Mouse (Mus musculus): ENCODE data around the gene Acer1.
"Not testable (repeated sequence)": the region's sequence is repeated elsewhere in the genome, so short reads cannot be mapped to it uniquely, and the experiment has no call there.

Acer1 gene

DNA sequence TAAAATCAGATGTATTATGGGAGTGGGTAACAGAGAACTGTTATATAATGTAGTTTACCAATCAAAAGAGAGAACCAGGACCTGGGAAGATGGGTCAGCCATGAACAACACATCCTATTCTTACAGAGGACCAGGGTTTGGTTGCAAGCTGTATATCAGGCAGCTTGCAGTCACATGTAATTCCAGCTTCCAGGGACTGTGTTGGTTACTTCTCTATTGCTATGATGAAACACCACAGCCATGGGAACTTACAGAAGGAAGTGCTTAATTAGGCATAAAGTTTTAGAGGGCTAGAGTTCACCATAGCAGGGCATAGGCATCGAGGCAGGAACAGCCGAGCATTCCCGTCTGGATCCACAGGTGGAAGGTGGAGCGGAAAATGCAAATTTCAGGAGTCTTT lies 43.2 kb downstream of the Acer1 start:
- no peak for DNase-seq (ENCODE audit: low read depth)

DNA sequence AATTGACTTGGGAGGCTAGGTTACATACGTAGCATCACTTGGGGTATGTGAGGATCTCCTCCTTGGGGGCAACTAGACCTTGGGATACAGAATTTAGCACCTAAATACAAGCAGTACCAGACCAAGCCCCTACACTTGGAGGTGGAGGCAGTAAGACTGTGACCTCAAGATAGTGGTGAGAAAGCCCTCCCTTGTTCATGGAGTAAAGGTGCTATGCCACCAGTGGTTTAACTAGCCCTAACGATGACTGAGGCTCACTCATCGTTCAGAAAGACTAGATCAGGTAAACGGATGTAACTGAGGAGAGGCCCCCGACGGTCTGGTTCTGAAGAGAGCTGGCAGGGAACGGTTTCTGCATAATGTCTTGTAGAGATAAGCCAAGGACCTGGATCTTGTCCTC lies 45.2 kb downstream of the Acer1 start:
- DNase-seq (ENCODE audit: low read depth) = no peak

DNA sequence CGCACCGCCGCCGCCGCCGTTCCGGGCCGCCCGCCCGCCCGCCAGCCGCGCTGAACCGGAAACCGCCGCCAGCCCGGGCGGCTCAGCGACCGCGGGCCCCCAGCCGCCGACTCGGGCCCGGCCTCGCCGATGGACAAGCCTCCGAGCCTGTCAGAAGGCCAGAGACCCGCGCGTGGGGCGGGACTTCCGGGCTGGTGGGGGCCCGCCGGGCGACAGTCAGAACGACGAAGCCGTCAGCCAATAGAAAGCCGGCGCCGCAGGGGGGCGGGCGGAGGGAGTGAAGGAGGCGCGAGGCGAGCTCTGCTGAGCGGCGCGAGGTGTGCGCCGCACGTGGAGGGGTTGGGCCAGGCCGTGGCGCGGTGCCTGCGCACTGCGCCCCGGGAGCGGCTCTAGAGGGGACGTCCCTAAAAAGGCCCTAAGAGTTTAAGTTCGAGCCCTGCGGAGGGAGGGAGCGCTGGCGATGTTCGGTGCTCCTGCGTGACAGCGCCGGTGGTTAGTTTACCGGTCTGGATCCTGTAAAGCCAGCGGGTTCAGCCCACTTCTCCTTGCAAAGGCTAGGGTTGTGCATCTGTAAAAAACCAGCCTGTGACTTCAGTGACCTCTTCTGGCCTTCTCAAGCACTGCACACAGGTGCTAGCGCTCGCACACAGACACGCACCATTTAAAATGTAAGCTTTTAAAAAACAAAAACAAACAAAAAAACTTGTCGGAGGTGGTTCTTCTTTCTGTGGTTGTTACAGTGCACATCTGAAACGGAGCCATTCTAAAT lies 46.4 kb downstream of the Acer1 start, which contains the start of gene Mllt1:
Mllt1 (minus strand) TSS at position 53 of the 769 bp plus-strand sequence.
- peak; percentile 96 for DNase-seq (ENCODE audit: low read depth)

DNA sequence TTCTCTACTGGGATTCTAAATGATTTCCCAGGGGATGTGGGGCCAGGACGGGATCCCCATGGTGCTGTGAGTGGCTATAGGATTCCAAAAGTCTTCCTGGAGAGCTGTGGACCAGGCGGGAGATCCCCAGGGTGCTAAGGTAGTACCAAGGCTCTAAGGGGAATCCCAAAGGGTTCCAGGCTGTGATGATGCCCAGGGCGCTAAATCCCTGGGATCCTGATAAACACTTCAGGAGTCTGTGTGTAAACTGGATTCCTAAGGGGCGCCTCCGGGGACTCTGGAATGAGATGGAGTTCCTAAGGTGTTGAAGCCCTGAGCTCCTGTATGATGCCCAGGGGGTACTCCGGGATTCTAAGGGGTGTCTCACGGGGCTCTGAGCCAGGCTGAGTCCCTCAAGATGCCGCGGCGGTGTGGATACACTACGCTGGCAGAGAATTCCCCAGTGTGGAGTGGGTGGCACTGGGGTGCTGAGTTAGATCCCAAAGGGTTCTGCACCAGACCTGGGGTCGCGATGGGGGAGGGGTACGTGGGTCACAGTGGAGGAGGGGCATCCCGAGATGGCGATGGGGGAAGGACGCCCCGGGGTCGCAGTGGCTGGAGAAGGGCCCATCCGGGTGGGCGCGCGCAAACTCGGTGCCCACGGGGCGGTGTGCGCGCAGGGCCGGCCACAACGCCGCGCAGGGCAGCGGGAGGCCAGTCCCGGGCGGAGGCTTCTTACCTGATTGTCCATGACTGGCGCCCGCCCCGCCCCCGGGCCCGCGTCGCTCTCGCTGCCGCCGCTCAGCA lies 47.2 kb downstream of the Acer1 start:
- no peak for DNase-seq (ENCODE audit: low read depth)

DNA sequence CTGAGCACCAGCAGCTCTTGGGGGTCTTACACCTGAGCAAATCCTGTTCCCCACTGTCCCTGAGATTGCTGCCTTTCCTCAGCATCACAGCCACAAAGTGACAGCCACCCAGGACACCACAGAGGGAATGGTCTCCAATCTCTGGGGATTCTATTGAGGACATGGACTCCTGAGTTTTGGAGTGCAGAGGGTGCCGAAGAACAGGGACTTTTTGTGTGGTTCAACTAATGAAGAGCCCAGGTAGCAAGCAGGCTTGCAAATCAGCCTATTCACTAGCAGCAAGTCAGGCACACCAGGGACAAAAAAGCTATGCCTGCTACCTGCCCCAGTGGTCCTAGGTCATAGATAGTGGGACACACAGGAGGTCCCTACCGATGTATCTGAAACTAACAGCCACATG lies 48.5 kb downstream of the Acer1 start:
- no peak for DNase-seq (ENCODE audit: low read depth)

DNA sequence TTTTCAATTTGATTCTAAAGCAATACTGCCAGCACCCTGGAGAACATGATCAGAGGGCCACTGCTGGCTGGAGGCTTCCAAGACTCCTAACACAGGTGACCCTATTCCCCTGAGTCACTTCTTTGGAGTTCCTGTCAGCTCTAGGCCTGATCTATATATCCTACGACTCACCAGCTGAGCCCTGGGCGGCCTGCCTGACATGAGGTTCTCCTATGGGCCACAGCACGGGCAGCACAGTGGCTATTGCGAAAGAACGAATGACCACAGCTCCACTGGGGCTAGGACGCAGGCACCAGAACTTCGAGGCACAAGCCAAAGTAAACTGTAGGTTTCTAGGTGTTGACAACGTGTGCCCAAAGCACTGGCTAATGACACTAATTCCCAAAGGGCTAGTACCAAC lies 51.9 kb downstream of the Acer1 start:
- no peak for DNase-seq (ENCODE audit: low read depth)

DNA sequence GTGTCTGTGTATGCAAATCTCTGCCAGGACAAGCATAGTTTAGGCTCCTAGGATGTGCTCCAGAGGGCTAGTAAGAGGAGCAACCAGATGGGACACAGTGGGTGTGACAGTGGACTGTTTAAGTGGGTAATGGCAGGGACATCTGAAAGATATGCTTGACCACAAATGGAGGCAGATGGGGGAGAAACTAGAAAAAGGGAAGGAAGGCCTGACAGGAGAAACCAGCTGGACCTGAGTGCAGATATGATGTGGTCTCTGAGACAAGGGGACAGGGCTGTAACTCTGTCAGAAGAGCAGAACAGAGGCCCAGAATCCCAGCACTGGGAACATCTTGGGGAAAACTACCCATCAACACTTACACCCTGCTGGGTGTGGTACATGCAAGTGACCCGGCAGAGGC lies 52.4 kb downstream of the Acer1 start:
- DNase-seq (ENCODE audit: low read depth) = no peak

DNA sequence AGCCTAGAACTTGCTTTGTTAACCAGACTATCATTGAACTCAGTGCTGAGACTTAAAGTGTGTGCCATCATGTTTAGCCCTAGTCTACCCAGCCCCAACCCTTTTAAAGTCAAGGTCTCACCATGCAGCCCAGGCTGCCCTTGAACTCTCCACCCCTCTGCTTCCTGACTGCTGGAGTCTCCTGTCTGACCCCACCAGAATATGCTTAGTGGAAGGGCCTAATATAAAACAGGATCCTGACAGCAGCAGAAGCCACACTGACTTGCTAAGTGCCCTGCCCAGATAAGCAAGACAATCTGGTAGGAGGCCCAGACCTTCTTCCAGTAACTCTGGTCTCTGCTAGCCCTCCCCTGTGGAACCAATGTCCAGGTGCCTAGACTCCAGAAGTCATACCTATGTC lies 52.8 kb downstream of the Acer1 start:
- no peak for DNase-seq (ENCODE audit: low read depth)

DNA sequence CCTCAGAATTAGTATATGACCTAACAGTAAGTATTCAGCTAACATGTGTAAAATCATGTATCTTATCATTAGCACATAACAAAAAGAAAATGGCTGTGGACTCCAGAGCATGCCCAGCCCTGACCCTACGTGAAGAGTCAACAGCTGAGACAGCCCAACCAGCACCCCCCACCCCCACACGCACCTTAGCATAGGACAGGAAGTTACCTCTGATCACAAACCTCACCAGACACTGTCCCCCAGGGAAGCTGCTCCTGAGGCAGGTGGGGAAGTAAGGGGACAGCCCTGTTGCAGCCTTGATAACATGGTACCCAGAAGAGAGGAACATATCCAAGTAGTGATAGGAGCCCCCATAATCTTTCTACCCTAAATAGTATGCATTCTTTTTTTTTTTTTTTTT lies 55.9 kb downstream of the Acer1 start:
- DNase-seq (ENCODE audit: low read depth) = no peak

DNA sequence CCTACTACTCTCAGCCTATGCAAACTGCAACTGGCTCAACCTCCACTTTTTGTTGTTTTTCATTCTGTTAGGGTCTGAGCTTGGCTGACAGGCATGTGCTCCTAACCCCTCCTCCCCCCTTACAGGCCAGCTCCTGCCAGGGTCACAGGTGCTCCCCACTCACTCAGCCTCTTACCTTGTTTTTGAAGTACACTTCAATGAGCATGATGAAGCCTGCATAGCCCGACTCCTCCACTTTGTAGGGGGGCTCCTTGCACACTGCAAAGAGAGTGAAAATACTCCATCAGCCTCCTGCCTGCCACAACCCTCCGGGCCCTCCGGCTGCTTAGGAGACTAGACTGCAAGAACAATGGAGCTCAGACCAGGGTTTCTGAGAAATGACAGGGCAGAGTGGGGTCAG lies 62.2 kb downstream of the Acer1 start:
- DNase-seq (ENCODE audit: low read depth) = no peak

DNA sequence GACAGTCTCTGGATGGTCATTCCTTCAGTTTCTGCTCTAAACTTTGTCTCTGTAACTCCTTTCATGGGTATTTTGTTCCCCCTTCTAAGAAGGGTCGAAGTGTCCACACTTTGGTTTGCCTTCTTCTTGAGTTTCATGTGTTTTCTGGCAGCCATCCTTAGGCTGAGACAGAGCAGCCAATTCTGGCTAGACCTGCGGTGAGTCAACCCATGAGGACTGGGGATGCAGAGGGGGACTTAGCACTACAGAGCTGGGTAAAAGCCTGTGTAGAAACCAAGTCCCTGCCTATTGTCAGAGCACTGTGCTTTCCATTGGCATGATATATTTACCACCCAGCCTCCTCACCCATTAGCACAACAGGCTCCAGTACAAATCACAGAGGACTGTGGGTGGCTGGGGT lies 64.8 kb downstream of the Acer1 start:
- no peak for DNase-seq (ENCODE audit: low read depth)

DNA sequence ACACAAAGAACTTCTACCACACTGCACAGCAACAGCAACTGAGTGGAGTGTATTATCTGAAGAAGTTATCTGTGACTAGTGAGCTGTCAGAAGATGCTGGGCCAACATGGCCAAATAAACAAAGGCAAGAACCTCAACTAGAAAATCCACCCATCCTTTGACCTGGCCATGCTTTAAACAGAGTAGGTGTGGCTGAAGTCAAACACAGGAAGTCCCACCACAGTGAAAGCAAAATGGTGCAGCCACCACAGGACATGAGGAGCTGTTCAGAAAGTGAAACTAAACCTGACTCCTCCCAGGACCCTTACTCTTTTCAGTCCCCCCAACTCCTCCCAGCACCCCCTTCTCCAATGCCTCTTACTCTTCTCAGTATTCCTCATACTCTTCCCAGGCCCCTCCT lies 68.5 kb downstream of the Acer1 start:
- DNase-seq (ENCODE audit: low read depth) = no peak

DNA sequence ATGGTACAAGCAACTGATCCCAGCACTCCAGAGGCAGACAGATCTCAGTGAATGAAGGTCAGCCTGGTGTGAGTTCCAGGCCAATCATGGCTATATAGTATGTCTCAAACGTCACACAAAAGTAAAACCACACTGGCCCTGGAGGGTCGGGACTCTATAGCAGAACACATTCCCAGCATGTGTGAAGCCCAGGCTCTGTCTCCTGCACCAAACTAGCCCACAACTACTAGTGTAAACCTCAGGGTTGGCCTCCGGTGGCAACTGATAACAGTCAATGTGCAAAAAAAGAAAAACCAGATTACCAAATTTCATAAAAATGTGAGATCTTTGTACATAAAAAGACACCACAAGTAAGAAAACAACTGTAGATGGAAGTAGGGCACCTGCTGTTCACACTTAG lies 68.9 kb downstream of the Acer1 start:
- DNase-seq (ENCODE audit: low read depth) = no peak

DNA sequence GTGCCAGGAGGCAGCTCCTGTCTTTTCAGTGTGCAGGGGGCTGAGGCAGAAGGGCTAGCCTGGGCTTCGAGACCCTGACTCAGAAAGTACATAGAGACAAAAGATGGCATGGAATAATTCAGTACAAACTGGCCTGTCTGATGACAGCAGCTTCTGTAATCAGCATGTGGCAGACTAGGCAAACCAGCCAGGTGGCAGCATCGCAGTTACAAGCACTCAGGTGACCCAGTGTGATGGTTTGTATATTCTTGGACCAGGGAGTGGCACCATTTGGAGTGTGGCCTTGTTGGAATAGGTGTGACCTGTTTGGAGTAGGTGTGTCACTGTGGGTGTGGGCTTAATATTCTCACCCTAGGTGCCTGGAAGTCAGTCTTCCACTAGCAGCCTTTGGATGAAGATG lies 72.2 kb downstream of the Acer1 start:
- DNase-seq (ENCODE audit: low read depth) = not testable (repeated sequence)

DNA sequence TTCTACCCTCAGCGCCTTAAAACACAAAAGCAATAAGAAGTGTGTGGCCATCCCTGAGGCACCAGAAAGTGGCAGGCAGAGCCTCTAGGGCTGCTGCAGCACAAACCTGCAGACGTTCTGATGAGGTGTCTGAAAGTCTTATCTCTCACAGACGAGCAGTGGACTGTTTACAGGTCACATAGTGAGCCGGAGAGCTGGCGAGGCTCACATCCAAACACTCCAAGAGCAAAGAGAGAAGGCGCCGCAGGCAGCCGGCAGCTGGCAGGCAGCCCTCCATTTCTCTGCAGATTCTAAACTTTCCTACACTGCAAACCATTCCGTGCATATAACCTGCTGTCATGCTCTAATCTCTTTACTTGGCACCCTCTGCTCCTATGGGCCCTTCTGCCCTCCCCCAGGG lies 74.0 kb downstream of the Acer1 start:
- DNase-seq (ENCODE audit: low read depth) = no peak

DNA sequence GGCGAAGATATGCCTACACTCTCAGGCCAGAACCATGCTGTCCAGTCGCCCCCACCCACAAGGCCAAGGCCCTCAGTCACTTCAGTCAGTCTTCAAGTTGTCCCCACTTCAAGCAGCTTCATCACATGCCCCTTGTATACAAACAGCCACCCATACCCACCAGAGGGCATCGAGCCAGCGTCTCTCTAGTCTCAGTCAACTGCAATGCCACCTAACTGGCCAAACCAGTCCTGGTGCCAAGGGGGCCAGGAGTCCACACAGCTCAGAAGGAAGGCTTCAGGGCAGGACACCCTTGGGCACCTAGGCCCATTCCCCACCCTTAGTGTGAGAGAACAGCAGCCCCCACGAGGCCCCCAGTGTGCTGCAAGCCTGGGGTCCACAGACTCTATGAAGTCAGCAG lies 74.8 kb downstream of the Acer1 start:
- DNase-seq (ENCODE audit: low read depth) = no peak

DNA sequence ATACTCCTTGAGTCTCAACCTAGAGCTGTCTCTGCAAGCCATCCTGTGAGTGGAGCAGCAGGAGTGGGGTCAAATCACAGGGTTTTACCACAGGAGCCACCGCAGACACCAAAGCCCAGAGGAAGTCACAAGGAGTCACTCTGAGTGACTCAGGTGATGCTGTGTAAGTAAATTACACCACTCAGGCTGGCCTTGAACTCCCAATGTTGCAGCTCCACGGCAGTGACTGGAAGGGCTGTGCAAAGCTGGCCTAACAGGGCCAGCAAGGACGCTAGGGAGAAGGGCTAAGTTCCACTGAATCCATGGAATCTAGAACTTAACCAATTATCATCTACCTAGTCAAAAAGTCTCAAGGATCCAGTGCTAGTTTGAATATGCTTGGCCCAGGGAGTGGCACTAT lies 75.8 kb downstream of the Acer1 start:
- no peak for DNase-seq (ENCODE audit: low read depth)
